Mouse (Mus musculus): ENCODE results near the gene Glt28d2. TPM values are rescaled to one million over a fixed set of nuclear protein-coding genes. Genes with fewer than 3 reads are reported as not detected.

Glt28d2 gene
- polyA plus RNA-seq, 1 experiment from 2014 or later: not detected

DNA sequence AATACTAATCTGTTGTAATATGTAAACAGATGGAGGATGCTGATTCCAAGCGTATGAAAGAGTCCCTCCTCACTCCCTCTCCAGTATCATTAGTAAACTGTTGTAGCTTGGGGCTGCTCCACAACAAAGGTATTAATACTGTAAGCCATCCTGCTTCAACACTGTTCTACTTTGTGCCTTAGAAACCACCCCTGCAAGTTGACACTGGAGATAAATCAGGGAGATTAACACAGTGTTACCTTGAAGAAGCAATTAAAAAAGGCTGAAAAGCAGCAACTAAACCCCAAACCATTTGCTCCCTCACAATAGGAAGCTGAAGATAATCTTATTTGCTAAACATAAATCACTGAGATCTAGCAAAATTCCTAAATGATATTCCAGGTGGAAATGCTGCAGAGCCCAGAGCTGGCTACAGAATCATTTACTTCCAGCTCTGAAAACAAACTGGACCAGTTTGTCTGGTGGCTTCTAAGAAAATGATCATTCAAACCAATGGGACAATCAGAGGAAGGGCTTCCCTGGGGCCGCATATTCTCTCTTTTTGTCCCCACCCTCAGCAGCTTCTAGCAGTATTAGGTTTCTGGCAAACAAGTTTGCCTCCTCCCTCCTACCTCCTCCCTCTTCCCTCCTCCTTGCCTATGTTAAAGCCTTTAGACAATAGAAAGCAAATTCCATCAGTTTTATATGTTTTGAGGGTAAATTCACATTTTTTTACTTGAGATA, 45.7 kb downstream of the Glt28d2 start:
- Histone ChIP-seq H3K27ac (replicated peaks) (no peak overlapping the region), H3K4me1 (0 out of 2 replicates have a peak, but pooled peaks cover 10% of the 10 kb centered on the region), H3K9me3 (replicated peaks) (no peaks in the 10 kb centered on the region), H3K4me3 (no peak overlapping the region), H3K27me3 (ENCODE audit: low read depth, poor library complexity, severe bottlenecking) (no peaks in the 10 kb centered on the region), H3K36me3 (no peaks in the 10 kb centered on the region)
- no peak for DNase-seq (ENCODE audit: low spot score)
- WGBS: 35% methylated on average over 2 of the region's 2 CpGs

DNA sequence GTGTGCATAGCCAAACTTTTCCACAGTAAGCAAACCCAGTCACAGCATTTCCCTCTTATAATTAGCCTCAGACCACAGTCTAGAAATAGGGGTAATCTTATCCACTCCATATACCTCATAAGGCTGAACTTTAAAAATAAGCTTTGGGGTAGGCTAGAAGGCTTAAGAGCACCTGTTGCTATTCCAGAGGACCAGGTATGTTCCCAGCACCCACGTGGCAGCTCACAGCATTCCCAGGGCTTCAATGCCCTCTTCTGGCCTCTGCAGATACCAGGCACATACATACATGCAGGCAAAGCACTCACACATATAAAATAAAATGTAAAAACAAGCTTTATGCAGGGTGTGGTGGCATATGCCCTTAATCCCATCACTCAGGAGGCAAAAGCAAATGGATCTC, 53.7 kb downstream of the Glt28d2 start:
- Histone ChIP-seq H3K36me3 (no peaks in the 10 kb centered on the region), H3K4me1 (peaks cover 10% of the 10 kb centered on the region), H3K27me3 (ENCODE audit: low read depth, poor library complexity, severe bottlenecking) (no peaks in the 10 kb centered on the region), H3K9me3 (replicated peaks) (no peaks in the 10 kb centered on the region), H3K27ac (replicated peaks) (no peak overlapping the region), H3K4me3 (no peak overlapping the region)
- WGBS: 84% methylated on average over 1 of the region's 1 CpGs
- DNase-seq (ENCODE audit: low spot score): no peak

DNA sequence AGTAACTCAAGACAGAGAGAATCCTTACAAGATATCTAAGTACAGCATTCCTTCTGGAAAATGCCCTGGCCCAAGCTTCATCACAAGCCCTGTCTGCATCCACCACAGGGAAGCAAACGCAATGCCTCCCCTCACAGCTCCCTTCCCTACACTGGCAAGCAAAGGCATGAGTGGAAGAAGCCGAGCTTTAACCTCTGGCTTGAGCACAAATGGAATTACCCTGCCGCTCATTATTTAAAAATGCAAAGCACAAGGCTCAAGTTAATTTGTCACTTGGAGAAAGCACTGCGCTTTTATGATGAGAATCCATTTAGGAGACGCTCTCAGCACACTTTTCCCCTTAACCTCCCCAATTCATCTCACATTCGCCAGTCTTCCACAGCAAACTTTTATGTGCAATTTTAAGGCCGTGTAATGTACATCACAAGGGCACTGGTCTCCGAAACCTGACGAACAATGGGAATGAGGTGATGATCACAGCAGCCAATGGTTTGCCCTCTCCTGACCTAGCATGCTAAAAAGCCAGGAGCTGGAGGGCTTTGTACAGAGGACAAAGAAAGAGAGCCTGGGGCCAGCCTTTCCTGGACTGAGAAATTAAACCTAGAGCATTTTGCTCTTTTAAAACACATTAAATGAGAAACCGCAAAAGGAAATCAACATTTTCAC, 54.7 kb downstream of the Glt28d2 start:
- no peak for DNase-seq (ENCODE audit: low spot score)
- Histone ChIP-seq H3K27ac (replicated peaks) (0 out of 2 replicates have a peak overlapping the region, but pooled peaks have one; percentile 5), H3K4me1 (peaks cover 10% of the 10 kb centered on the region), H3K36me3 (no peaks in the 10 kb centered on the region), H3K27me3 (ENCODE audit: low read depth, poor library complexity, severe bottlenecking) (no peaks in the 10 kb centered on the region), H3K9me3 (replicated peaks) (no peaks in the 10 kb centered on the region), H3K4me3 (no peak overlapping the region)
- 74% methylated on average over 10 of the region's 10 CpGs for WGBS

DNA sequence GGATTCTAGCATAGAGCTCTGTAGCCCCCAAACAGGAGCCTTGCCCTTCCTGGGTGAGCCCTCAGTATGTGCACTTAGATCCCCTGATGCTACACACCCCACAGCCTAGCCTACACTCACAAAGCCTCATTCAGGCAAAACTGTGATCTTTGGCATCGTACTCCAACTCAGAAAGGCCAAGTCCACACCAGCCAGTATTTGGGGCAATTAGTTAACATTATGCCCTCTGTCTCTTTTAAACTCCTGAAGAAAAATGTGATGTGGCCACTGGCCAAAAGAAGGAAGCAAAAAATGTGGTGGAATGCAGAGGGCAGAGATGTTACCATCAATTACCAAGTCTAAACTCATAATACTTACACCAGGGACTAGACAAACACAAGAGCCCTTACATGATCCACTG, 55.5 kb downstream of the Glt28d2 start:
- 95% methylated on average over 1 of the region's 1 CpGs for WGBS

DNA sequence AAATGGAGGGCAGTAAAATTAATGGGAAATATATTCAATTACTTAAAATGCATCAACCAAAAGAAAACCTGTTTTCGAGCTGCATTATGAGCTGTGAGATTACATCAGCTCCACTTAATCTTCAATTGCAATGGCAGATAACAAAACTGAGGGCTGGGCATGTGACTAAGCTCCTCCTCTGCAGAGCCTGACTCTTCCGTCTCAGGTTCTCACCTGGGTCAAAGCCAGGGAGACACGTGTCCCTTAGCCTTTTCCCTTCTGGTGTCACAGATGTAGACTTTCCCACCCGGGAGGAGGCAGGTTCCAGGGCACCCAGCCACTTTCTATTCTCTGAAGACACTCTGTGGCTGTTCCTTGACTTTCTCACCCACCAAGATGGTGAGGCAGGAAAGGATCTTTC, 58.3 kb downstream of the Glt28d2 start:
- H3K27ac ChIP-seq (replicated peaks): no peak overlapping the region
- H3K27me3 ChIP-seq (ENCODE audit: low read depth, poor library complexity, severe bottlenecking): no peaks in the 10 kb centered on the region
- H3K9me3 ChIP-seq (replicated peaks): no peaks in the 10 kb centered on the region
- H3K36me3 ChIP-seq: no peaks in the 10 kb centered on the region
- WGBS: 79% methylated on average over 4 of the region's 4 CpGs
- peaks cover 10% of the 10 kb centered on the region for H3K4me1 ChIP-seq
- DNase-seq (ENCODE audit: low spot score): no peak
- no peak overlapping the region for H3K4me3 ChIP-seq

More for the DNA sequence above, 55.5 kb downstream of the Glt28d2 start:
- Histone ChIP-seq H3K36me3 (no peaks in the 10 kb centered on the region), H3K27ac (replicated peaks) (no peak overlapping the region), H3K4me3 (no peak overlapping the region), H3K4me1 (peaks cover 10% of the 10 kb centered on the region), H3K9me3 (replicated peaks) (no peaks in the 10 kb centered on the region), H3K27me3 (ENCODE audit: low read depth, poor library complexity, severe bottlenecking) (no peaks in the 10 kb centered on the region)
- no peak for DNase-seq (ENCODE audit: low spot score)

DNA sequence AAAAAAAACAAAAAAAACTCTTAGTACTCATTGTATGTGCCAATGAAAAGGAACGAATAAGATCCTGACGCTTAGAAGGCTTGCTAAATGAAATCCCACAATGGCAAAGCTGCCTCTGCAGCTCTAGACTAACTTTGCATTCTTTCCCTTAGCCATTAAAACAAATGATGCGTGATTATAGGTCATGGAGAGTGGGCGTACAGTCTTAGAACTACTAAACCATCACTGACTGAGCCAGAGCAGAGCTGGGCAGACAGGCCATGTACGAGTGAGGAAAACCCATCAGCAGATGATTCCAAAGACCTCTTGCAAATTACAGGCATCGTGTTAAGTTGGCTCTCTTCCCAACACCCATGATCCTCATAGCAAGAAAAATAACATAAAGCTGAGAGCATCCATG, 59.5 kb downstream of the Glt28d2 start:
- H3K27ac ChIP-seq (replicated peaks): no peak overlapping the region
- no peak for DNase-seq (ENCODE audit: low spot score)
- no peaks in the 10 kb centered on the region for H3K36me3 ChIP-seq
- H3K4me3 ChIP-seq: no peak overlapping the region
- H3K27me3 ChIP-seq (ENCODE audit: low read depth, poor library complexity, severe bottlenecking): no peaks in the 10 kb centered on the region
- peaks cover 7% of the 10 kb centered on the region for H3K4me1 ChIP-seq
- 86% methylated on average over 6 of the region's 6 CpGs for whole genome bisulfite sequencing
- H3K9me3 ChIP-seq (replicated peaks): no peaks in the 10 kb centered on the region

DNA sequence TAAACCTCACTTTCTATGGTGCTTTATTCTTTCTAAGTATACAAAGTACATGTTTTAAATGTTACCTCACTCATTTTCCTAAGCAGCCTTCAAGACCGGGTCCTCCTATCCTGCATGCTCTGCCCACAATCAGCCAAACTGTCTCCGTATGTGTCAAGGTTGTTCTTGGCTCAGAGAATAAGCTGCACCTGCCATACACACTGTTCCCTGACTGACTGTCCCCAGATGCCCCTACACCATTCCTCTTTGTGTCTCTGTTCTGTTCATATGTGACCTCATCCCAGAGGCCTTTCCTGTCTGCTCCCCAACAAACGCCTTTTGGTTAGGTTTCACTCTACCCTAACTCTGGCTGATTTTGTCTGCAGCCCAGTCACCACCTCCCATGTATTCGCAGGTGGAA, 60.0 kb downstream of the Glt28d2 start:
- Histone ChIP-seq H3K27ac (replicated peaks) (no peak overlapping the region), H3K4me3 (no peak overlapping the region), H3K36me3 (no peaks in the 10 kb centered on the region), H3K4me1 (peaks cover 1% of the 10 kb centered on the region), H3K9me3 (replicated peaks) (no peaks in the 10 kb centered on the region), H3K27me3 (ENCODE audit: low read depth, poor library complexity, severe bottlenecking) (no peaks in the 10 kb centered on the region)
- DNase-seq (ENCODE audit: low spot score): no peak
- WGBS: 86% methylated on average over 4 of the region's 4 CpGs

DNA sequence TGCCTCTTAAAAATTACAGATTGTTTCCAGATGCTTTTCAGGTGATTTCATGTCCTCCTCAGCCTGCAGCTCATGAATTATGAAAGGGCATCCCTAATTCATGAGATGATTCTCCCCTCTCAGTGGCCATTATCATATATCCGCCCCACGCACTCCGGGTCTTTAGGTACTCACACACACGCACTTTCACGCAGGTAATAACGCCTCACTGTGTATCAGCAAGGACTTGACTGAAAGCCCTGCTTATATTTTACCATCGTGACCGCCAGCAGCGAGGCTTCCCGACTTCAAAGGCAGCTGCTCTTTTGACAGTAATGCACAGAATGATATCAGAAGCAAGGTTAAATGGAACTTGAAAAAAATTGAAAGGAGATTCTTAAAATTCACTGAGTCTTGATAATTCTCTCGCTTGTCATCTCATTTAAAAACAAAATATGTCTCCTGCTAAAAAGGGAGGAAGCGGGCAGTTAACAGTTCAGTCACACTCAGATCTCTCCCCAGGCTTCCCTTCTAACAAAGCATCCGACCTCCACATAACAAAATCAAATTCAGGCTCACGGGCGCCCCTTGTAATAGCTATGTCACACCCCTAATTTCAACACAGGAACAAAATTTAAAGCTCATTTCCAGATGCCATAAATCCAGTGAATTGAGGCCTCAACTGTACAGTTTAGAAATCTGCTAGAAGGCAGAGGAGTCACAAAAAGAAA, 66.3 kb downstream of the Glt28d2 start:
- no peak for DNase-seq (ENCODE audit: low spot score)
- Histone ChIP-seq H3K9me3 (replicated peaks) (no peaks in the 10 kb centered on the region), H3K4me3 (no peak overlapping the region), H3K4me1 (no peaks in the 10 kb centered on the region), H3K27me3 (ENCODE audit: low read depth, poor library complexity, severe bottlenecking) (no peaks in the 10 kb centered on the region), H3K27ac (replicated peaks) (no peak overlapping the region), H3K36me3 (no peaks in the 10 kb centered on the region)
- 90% methylated on average over 15 of the region's 15 CpGs for WGBS

Other genes with a start within 250 kb of the Glt28d2 start
- 0.27 and 0.50 TPM in 2 replicates for gene Fam160a1, start 70.2 kb downstream of the Glt28d2 start, polyA plus RNA-seq (2016; fragmentation: Nextera tagmentation; extraction: Ambion mirVana)
- gene Gm37240, start within 50 bp of the Glt28d2 start, polyA plus RNA-seq (2016; fragmentation: Nextera tagmentation; extraction: Ambion mirVana): 0.21 and 0.44 TPM in 2 replicates
- gene Sh3d19, start 83.6 kb upstream of the Glt28d2 start, polyA plus RNA-seq (2016; fragmentation: Nextera tagmentation; extraction: Ambion mirVana): 6.8 and 6.9 TPM in 2 replicates
- gene Prss48, start 115.0 kb upstream of the Glt28d2 start, polyA plus RNA-seq (2016; fragmentation: Nextera tagmentation; extraction: Ambion mirVana): 0.14 TPM in 1 of 2 replicates, not detected in the other

Data from midbrain, embryonic 10.5 days (tissue).